In genomic region chr19:18799646-18800045, GRCm38 (mm10) we compare ENCODE assay signal across 35 mouse cellular contexts.
"Had no signal": no experiment of that assay in that cellular context is flagged by ENCODE, and none has a peak within 500 bp of the region (broad histone marks: within the 10 kb centered on the region; RNA-seq: fewer than 3 reads in every experiment).

No protein-coding gene starts in this region.

- H3K9me3 ChIP-seq: heart, embryonic 10.5 days; heart, embryonic 12.5 days; heart, embryonic 13.5 days; heart, embryonic 15.5 days; hindbrain, embryonic 10.5 days; hindbrain, embryonic 12.5 days; hindbrain, embryonic 13.5 days; hindbrain, embryonic 15.5 days; intestine, embryonic 15.5 days; kidney, embryonic 15.5 days had no signal

- H3K4me3 ChIP-seq: heart, embryonic 10.5 days; heart, embryonic 12.5 days; heart, embryonic 13.5 days; heart, embryonic 15.5 days; hindbrain, embryonic 10.5 days; hindbrain, embryonic 12.5 days; hindbrain, embryonic 13.5 days; hindbrain, embryonic 15.5 days; intestine, embryonic 15.5 days; kidney, embryonic 15.5 days; layer of hippocampus, adult 2 months had no signal

- H3K4me2 ChIP-seq: heart, embryonic 11.5 days; heart, embryonic 12.5 days; heart, embryonic 13.5 days; heart, embryonic 15.5 days; hindbrain, embryonic 12.5 days; hindbrain, embryonic 13.5 days; hindbrain, embryonic 14.5 days; hindbrain, embryonic 15.5 days; intestine, embryonic 15.5 days; kidney, embryonic 15.5 days had no signal

- H3K9ac ChIP-seq: heart, embryonic 12.5 days; heart, embryonic 13.5 days; heart, embryonic 15.5 days; hindbrain, embryonic 12.5 days; hindbrain, embryonic 13.5 days; hindbrain, embryonic 14.5 days; hindbrain, embryonic 15.5 days; intestine, embryonic 15.5 days; kidney, embryonic 15.5 days had no signal

- H3K27me3 ChIP-seq: heart, embryonic 12.5 days; heart, embryonic 13.5 days; heart, embryonic 15.5 days; hindbrain, embryonic 12.5 days; hindbrain, embryonic 13.5 days; hindbrain, embryonic 15.5 days; intestine, embryonic 15.5 days; kidney, embryonic 15.5 days had no signal

- H3K4me1 ChIP-seq: heart, embryonic 10.5 days; heart, embryonic 12.5 days; heart, embryonic 13.5 days; heart, embryonic 15.5 days; hindbrain, embryonic 10.5 days; hindbrain, embryonic 12.5 days; hindbrain, embryonic 13.5 days; hindbrain, embryonic 15.5 days; intestine, embryonic 15.5 days; kidney, embryonic 15.5 days had no signal

- H3K27ac ChIP-seq: heart, embryonic 10.5 days; heart, embryonic 13.5 days; heart, embryonic 15.5 days; hindbrain, embryonic 10.5 days; hindbrain, embryonic 12.5 days; hindbrain, embryonic 13.5 days; hindbrain, embryonic 14.5 days; hindbrain, embryonic 15.5 days; hindbrain, postnatal 0 days; intestine, embryonic 15.5 days; kidney, embryonic 15.5 days; kidney, postnatal 0 days; layer of hippocampus, adult 2 months had no signal

- ATAC-seq: hindbrain, embryonic 16.5 days; hindbrain, postnatal 0 days; inflammation-experienced regulatory T-cells, adult 6 months; intestine, embryonic 15.5 days; intestine, embryonic 16.5 days; intestine, postnatal 0 days had no signal

- H3K36me3 ChIP-seq: heart, embryonic 10.5 days; heart, embryonic 12.5 days; heart, embryonic 13.5 days; heart, embryonic 15.5 days; hindbrain, embryonic 10.5 days; hindbrain, embryonic 12.5 days; hindbrain, embryonic 13.5 days; hindbrain, embryonic 15.5 days; intestine, embryonic 15.5 days; kidney, embryonic 15.5 days had no signal

- DNase-seq: heart, postnatal 10 days; heart, postnatal 14 days; heart, postnatal 36 days; heart, postnatal 4 days; kidney, adult 11 months; kidney, adult 18-20 months; kidney, adult 2 months; kidney, adult 8-10 months; kidney, adult 9 months; kidney, postnatal 10 days; kidney, postnatal 14 days; kidney, postnatal 25 days; kidney, postnatal 36 days; kidney, postnatal 4 days; layer of hippocampus, adult 9-11 months; layer of hippocampus, postnatal 36 days had no signal
